Mouse (Mus musculus) C2C12 (cell line): Measurements from ENCODE around the gene Tet1. TPM values are rescaled to one million over a fixed set of nuclear protein-coding genes. Genes with fewer than 3 reads are reported as not detected.

Experiments used
- H3K27me3 ChIP-seq: one replicate; pipeline ENCODE4 v1.6.1; 2011; ENCODE audit not compliant: control insufficient read depth, insufficient read depth, insufficient read length
- H3K36me3 ChIP-seq: one replicate; pipeline ENCODE4 v1.6.1; 2011; ENCODE audit not compliant: control insufficient read depth, insufficient read depth
- H3K4me3 ChIP-seq: one replicate; pipeline ENCODE4 v1.5.1; 2011; ENCODE audit warnings: mild to moderate bottlenecking, control low read depth; ENCODE audit not compliant: poor library complexity, insufficient read depth, severe bottlenecking
- H3K79me2 ChIP-seq: one replicate; pipeline ENCODE4 v1.6.1; 2011; ENCODE audit not compliant: control insufficient read depth, insufficient read depth
- H3K79me3 ChIP-seq: one replicate; pipeline ENCODE4 v1.6.1; 2011; ENCODE audit warnings: low read depth, control low read depth
- H3ac ChIP-seq: one replicate; pipeline ENCODE3; 2011; ENCODE audit warnings: low read depth; ENCODE audit not compliant: control insufficient read depth, insufficient read length
- CEBPB ChIP-seq: IDR thresholded peaks from one replicate; pipeline ENCODE4 v1.6.1; 2011; ENCODE audit warnings: low read depth, mild to moderate bottlenecking, control low read depth, moderate library complexity
- CTCF ChIP-seq: IDR thresholded peaks from one replicate; pipeline ENCODE4 v1.5.1; 2011; ENCODE audit not compliant: control insufficient read depth, insufficient read depth, insufficient read length
- FOSL1 ChIP-seq: IDR thresholded peaks from one replicate; pipeline ENCODE4 v1.8.0; 2011; ENCODE audit warnings: mild to moderate bottlenecking, low read length; ENCODE audit not compliant: poor library complexity, insufficient read depth, severe bottlenecking
- MAX ChIP-seq: IDR thresholded peaks from one replicate; pipeline ENCODE4 v1.6.1; 2011; ENCODE audit warnings: mild to moderate bottlenecking, control low read depth
- MYOD1 ChIP-seq: IDR thresholded peaks from one replicate; pipeline ENCODE4 v1.6.1; 2011; ENCODE audit warnings: low read depth; ENCODE audit not compliant: control insufficient read depth, insufficient read length
- MYOG ChIP-seq: IDR thresholded peaks from one replicate; pipeline ENCODE4 v1.6.1; 2011; ENCODE audit not compliant: control insufficient read depth, insufficient read length; ENCODE audit errors: extremely low read depth
- USF1 ChIP-seq: IDR thresholded peaks from one replicate; pipeline ENCODE4 v1.6.1; 2011; ENCODE audit warnings: low read depth, mild to moderate bottlenecking, control low read depth, moderate library complexity
- polyA plus RNA-seq: library from polyadenylated mRNA; unstranded; fragments of >200 nt; fragmentation: generic; extraction: Trizol; gene quantifications from one replicate; pipeline ENCODE4 v1.2.1, GENCODE M21; 2012; ENCODE audit warnings: missing spikeins

Tet1 gene
- polyA plus RNA-seq, 1 experiment, result 0.29 TPM

DNA sequence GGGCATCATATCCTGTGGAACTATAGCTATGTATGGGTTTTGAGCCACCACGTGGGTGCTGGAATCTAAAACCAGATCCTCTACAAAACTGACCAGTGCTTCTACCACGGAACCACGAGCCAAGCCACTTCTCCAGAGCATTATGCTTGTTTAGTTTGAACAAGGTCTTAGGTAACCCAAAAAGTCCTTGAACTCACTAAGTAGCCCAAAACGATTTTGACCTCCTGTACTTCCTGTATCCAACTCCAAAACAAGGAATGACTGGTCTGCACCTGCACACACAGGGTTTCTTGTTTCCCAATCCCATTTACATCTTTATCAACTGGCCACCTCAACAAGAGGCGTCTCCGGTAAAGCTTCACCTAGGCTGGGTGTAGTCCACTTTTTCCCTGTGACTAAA lies 13.4 kb downstream of the Tet1 start:
- Histone ChIP-seq H3K27me3 (no peaks in the 10 kb centered on the region), H3ac (no peak overlapping the region), H3K79me3 (no peaks in the 10 kb centered on the region), H3K36me3 (no peaks in the 10 kb centered on the region), H3K79me2 (no peaks in the 10 kb centered on the region), H3K4me3 (no peak overlapping the region)
- TF ChIP-seq USF1 (no peak), MYOD1 (no peak), CTCF (no peak), CEBPB (no peak), MYOG (no peak), FOSL1 (no peak), MAX (no peak)

DNA sequence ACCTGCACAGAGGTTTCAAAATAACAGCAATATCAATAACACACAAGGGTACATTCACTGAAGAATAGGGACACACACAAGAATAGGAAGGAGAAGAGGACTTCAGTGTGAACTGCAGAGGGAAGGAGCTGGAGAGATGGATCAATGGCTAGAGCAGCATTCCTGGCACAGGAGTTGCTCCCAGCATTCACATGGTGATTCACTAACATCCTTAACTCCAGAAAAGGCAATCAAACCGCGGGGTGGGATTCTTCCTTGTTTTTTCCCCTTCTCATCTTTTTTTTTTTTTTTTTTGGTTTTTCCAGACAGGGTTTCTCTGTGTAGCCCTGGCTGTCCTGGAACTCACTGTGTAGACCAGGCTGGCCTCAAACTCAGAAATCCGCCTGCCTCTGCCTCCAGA lies 14.3 kb downstream of the Tet1 start:
- no peaks in the 10 kb centered on the region for H3K79me2 ChIP-seq
- H3K4me3 ChIP-seq, result no peak overlapping the region
- H3K79me3 ChIP-seq, result no peaks in the 10 kb centered on the region
- TF ChIP-seq FOSL1, result no peak
- no peak for TF ChIP-seq MYOG
- TF ChIP-seq CEBPB, result no peak
- TF ChIP-seq MYOD1, result no peak
- no peak for TF ChIP-seq CTCF
- no peak for TF ChIP-seq USF1
- no peak for TF ChIP-seq MAX
- H3ac ChIP-seq, result no peak overlapping the region
- H3K36me3 ChIP-seq, result no peaks in the 10 kb centered on the region
- H3K27me3 ChIP-seq, result no peaks in the 10 kb centered on the region

DNA sequence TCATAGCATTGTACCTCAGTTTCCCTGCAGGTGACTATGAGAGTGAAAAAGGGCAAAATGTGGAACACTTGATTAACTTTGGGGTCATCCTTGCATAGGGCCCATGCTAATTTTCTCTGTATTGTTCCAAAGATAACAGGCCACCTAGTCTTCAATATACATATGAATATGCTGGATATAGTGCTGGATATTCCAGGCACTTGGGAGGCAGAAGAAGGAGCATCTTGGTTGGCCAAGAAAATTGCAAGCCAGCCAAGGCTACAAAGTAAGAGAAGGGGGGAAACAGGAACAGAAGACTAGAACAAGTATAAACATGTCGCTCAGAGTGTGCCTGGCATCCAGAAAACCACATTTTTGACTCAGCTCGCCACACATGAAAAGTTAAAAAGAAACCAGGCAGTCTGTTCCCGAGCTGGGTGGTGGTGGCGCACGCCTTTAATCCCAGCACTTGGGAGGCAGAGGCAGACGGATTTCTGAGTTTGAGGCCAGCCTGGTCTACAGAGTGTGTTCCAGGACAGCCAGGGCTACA lies 15.4 kb downstream of the Tet1 start:
- TF ChIP-seq MYOD1 (no peak), FOSL1 (no peak), MYOG (no peak), CTCF (no peak), CEBPB (no peak), MAX (no peak), USF1 (no peak)
- Histone ChIP-seq H3K27me3 (no peaks in the 10 kb centered on the region), H3K79me3 (no peaks in the 10 kb centered on the region), H3K4me3 (no peak overlapping the region), H3K79me2 (no peaks in the 10 kb centered on the region), H3ac (no peak overlapping the region), H3K36me3 (no peaks in the 10 kb centered on the region)

DNA sequence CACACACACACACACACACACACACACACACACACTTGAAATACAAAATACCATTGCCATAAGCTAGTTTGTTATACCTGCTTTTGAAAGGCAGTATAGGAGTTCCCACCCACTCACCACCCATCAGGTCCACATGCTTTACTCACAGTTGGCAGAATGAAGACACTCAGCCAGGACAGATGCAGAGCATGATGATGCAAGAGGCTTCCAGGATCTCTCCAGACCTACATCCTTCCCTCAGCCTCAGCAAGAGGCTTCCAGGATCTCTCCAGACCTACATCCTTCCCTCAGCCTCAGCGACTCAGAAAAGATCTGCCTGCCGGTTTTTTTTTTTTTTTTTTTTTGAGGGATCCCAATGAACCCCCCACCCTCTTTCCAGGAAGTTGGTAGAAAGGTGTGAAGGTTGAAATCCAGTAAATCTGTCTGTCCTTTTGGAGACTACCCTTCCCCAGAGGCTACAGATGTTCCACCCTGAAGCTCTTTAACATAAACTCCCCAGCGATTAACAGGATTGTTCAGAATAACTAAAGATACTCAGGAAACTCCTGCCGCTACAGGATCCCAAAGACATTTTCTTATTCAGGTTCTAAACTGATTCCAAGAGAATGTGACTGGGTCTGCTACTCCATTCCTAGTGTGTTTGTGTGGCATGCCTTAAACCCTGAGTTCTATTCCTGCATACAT lies 16.1 kb downstream of the Tet1 start:
- TF ChIP-seq USF1 (no peak), MAX (no peak), CTCF (no peak), MYOG (no peak), CEBPB (no peak), FOSL1 (no peak), MYOD1 (no peak)
- Histone ChIP-seq H3K79me3 (no peaks in the 10 kb centered on the region), H3ac (no peak overlapping the region), H3K27me3 (no peaks in the 10 kb centered on the region), H3K36me3 (no peaks in the 10 kb centered on the region), H3K4me3 (no peak overlapping the region), H3K79me2 (no peaks in the 10 kb centered on the region)

- Histone ChIP-seq H3K4me3 (no peak overlapping the region), H3K36me3 (no peaks in the 10 kb centered on the region)
- TF ChIP-seq MYOG, result no peak
- TF ChIP-seq MYOD1, result no peak
- TF ChIP-seq CEBPB, result no peak
- no peak for TF ChIP-seq CTCF
- no peak for TF ChIP-seq USF1
- no peak for TF ChIP-seq FOSL1
- TF ChIP-seq MAX, result no peak
Observed at GRCm38 (mm10) chr10:62891025-62891424, 17.8 kb downstream of the Tet1 start.

More at GRCm38 (mm10) chr10:62891025-62891424, 17.8 kb downstream of the Tet1 start:
- no peaks in the 10 kb centered on the region for H3K27me3 ChIP-seq
- H3ac ChIP-seq, result no peak overlapping the region
- H3K79me2 ChIP-seq, result no peaks in the 10 kb centered on the region
- H3K79me3 ChIP-seq, result no peaks in the 10 kb centered on the region
